Mouse (Mus musculus) left cerebral cortex, adult 11 months (tissue): ENCODE data around the gene Lrrc58.

ENCODE experiments used
- DNase-seq: peaks from one replicate; pipeline ENCODE4 v3.0.0; 2022; ENCODE audit warnings: low spot score

Lrrc58 gene

GRCm38 (mm10) chr16:37867791-37868505 is at the start of gene Lrrc58:
Gene Lrrc58 (plus strand): TSS chr16:37868389.
- DNase-seq, result peak; percentile 82

- DNase-seq, result no peak
Measured at GRCm38 (mm10) chr16:37823949-37824348, 44.2 kb upstream of the Lrrc58 start.

GRCm38 (mm10) chr16:37824778-37825505 is 43.2 kb upstream of the Lrrc58 start:
- DNase-seq, result no peak

GRCm38 (mm10) chr16:37826286-37826685 is 41.9 kb upstream of the Lrrc58 start:
- DNase-seq, result no peak

- no peak for DNase-seq
Measured at GRCm38 (mm10) chr16:37831041-37831440, 37.1 kb upstream of the Lrrc58 start.

- no peak for DNase-seq
Measured at GRCm38 (mm10) chr16:37837571-37837970, 30.6 kb upstream of the Lrrc58 start.

- DNase-seq, result no peak
Measured at GRCm38 (mm10) chr16:37842439-37842838, 25.8 kb upstream of the Lrrc58 start.

GRCm38 (mm10) chr16:37843740-37844139 is 24.4 kb upstream of the Lrrc58 start:
- no peak for DNase-seq

GRCm38 (mm10) chr16:37845202-37845925 is 22.8 kb upstream of the Lrrc58 start:
- DNase-seq, result no peak

- no peak for DNase-seq
Measured at GRCm38 (mm10) chr16:37847081-37847480, 21.1 kb upstream of the Lrrc58 start.

GRCm38 (mm10) chr16:37851366-37851765 is 16.8 kb upstream of the Lrrc58 start:
- DNase-seq, result no peak

GRCm38 (mm10) chr16:37853279-37853678 is 14.9 kb upstream of the Lrrc58 start:
- no peak for DNase-seq

GRCm38 (mm10) chr16:37854054-37854453 is 14.1 kb upstream of the Lrrc58 start:
- DNase-seq, result no peak

- DNase-seq, result no peak
Measured at GRCm38 (mm10) chr16:37854593-37854992, 13.6 kb upstream of the Lrrc58 start.

GRCm38 (mm10) chr16:37855583-37855982 is 12.6 kb upstream of the Lrrc58 start:
- DNase-seq, result no peak

GRCm38 (mm10) chr16:37856327-37856726 is 11.9 kb upstream of the Lrrc58 start:
- DNase-seq, result no peak

- no peak for DNase-seq
Measured at GRCm38 (mm10) chr16:37857495-37857894, 10.7 kb upstream of the Lrrc58 start.

GRCm38 (mm10) chr16:37860213-37860612 is 8.0 kb upstream of the Lrrc58 start:
- DNase-seq, result no peak

GRCm38 (mm10) chr16:37861029-37861428 is 7.2 kb upstream of the Lrrc58 start, which contains the start of gene Gm36028:
Gene Gm36028 (minus strand): TSS chr16:37861146.
- DNase-seq, result no peak

GRCm38 (mm10) chr16:37863876-37864275 is 4.3 kb upstream of the Lrrc58 start:
- DNase-seq, result no peak

GRCm38 (mm10) chr16:37865841-37866240 is 2.3 kb upstream of the Lrrc58 start:
- no peak for DNase-seq
